Mouse (Mus musculus): Measurements from ENCODE around the gene 9930022D16Rik.

Gene 9930022D16Rik

DNA sequence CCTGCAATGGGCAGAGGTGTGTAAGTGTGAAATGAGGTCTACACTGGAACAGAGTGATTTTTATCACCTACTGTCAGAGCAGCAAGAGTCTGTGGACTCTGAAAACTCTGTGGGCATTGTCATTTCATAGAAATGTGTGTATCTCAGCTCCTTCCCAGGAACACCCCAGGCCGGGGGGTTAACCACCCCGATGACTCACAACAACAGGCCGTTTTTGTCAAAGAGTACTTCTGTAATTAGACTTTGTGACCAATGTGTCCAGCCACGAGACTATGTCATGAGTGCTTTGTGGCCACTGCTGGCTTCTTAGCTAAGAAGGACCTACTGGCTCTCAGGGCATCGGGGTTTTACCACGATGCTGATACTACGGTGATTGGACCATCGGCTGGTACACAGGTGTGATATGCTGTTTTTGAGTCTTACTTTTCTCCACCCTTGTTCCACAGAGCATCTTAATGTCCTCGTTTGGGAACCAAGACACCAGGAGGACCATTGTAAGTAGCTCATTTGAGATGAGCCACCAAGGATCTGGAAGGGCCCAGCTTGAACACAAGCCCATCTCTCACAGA, 3.8 kb downstream of the 9930022D16Rik start:
- no peak for DNase-seq

- no peak for DNase-seq
Measured at GRCm38 (mm10) chr11:109419461-109419860, 5.7 kb downstream of the 9930022D16Rik start.

DNA sequence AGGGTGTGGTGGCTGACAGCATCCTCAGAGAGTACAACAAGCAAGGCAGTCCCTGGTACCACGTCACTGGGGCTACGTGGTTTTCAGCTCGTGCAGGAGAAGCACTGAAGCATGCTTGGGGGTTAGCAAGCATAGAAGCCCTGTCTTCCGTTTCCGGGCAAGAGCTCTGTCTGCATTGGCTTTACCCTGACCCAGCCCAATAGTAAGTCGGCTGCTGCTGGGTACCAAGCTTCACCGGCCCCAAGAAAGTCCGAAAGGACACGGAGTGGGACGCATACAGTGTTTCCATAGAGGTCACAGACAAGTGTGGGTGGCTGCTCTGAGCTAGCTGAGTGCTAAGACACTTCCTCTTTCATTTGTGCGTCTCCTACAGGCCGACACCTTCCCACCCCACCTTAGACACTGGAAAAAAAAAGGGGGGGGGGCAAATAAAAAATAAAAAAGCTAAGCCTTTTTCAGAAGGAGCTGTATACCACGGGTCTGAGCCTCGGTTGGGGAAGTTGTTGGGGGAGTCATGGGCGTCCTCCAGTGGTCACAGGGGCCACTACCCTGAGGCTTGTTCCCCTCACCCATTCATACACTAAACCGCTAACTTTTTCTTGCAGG, 6.3 kb downstream of the 9930022D16Rik start:
- DNase-seq = no peak

- no peak for DNase-seq
Measured at GRCm38 (mm10) chr11:109420567-109420962, 6.8 kb downstream of the 9930022D16Rik start.

DNA sequence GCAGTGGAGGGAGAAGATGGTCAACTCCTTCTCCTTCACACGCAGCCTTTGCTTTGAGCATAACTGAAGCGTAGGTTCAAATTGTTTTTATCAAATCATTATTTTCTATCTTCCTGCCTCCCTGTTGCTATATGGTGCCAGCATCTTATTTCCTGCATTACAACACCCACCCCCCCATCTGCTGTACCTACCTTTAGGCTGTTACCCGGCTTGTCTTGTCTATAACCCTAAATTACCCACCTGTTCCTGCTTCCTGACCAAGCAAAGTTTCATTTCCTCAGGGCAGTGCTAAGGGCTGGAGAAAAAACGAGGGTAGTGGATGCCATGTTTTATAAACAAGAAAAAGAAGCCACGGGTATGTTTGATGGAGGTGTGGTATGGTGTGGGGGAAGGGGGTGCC, 7.5 kb downstream of the 9930022D16Rik start:
- DNase-seq = no peak

DNA sequence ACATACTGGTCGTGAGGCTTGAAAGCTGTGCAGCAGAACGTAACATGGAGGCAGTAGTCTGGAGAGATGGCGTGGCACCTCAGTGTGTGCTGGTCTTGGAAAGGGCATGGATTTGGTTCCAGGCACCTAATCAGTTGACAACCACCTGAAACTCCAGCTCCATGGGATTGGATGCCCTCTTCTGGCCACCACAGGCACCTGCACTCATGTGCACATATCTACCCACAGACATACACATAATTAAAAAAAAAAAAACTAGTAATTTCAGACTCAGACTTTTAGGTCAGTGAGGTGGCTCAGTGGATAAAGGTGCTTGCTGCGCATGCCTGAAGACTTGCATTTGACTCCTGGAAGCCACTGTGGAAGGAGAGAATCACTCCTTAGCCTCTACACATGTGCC, 8.5 kb downstream of the 9930022D16Rik start:
- no peak for DNase-seq

DNA sequence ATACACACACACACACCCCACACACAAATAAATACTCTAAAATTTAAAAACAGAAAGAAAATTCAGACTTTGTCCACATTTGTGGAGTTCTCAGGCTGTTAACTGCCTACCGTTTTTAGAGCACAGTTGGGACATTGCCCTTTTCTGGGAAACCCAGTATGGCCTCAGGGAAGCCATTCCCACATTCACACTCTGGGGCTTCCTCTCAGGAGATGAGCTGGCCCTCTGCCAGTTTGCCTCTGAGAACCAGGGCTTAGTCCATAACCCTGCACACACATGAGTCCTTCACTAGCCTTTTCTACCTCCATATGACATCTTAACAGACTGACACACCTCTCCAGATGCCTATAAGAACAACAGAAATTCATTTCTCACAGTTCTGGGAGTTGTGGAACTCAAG, 9.6 kb downstream of the 9930022D16Rik start:
- DNase-seq = no peak

GRCm38 (mm10) chr11:109425392-109426271, 11.9 kb downstream of the 9930022D16Rik start, which contains the start of gene Amz2:
Gene Amz2 (plus strand): TSS chr11:109425946.
- peak; percentile 100 for DNase-seq

GRCm38 (mm10) chr11:109426272-109426586, 12.5 kb downstream of the 9930022D16Rik start:
- no peak for DNase-seq

DNA sequence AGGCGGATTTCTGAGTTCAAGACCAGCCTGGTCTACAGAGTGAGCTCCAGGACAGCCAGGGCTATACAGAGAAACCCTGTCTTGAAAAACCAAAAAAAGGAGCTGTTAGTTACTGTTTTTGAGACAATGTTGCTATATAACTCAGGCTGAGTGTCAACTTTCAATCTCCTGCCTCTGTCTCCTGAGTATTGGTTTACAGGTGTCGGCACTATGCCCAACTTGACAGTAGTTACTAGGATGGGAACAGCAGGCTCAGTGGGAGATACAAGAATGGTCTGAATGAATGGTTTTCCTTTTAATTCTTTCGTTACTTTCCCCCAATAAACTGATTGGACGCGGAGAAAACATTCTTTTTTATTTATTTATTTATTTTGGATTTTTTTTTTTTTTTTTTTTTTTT, 13.6 kb downstream of the 9930022D16Rik start:
- no peak for DNase-seq

DNA sequence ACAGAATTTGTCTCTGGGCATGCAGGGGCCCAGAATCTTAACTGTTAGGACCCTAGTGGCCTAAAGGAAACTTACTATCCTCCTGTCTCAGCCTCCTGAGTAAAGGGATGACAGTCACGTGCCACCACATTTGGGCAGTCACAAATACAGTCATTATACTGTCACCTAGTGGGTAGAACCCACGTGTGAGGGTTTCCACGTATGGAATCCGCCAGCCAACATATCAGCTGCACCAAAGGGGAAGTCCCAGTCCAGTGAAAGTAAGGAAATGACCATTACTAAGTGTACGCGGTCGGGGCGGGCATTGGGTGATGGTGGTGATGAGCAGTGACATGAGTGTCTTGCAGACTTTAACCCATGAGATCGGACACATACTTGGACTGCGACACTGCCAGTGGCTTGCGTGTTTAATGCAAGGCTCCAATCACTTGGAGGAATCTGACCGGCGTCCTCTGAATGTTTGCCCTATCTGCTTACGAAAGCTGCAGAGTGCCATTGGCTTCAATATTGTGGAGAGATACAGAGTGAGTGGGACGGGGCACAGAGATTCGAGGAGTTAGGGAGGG, 20.6 kb downstream of the 9930022D16Rik start:
- no peak for DNase-seq

DNA sequence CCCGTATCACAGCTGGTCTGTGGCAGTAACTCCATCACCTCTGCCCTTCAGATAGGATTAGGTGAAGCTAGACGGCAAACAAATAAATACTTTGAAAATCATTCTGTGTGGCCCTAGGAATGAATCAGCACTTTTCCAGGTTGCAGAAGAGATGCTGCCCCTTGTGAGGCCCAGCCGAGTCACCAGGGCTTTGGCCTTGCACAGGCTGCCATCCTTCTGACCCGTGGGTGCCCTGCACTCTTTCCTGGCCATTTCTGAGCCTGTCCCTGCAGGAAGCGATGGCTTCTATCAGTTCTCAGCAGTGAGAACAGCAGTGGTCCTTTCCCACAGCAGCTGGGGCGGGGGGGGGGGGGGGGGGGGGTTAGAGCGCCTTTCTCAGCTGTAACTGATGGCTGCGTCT, 23.2 kb downstream of the 9930022D16Rik start:
- DNase-seq = no peak

DNA sequence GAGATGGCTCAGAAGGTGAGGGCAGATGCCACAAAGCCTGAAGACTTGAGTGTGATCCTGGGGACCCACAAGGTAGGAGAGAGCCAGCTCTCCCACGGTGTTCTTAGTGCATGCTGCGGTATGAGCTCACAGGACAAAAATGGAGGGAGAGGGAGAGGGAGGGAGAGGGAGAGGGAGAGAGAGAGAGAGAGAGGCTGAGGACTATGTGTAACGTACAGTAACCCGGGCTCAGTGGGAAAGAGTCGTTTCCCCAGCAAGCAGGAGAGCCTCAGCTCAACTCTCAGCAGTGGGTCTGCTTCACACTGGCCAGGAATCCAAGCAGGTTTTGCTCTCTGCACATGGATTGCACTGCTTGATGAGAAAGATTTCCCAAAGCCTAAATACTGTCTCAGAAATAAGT, 25.5 kb downstream of the 9930022D16Rik start:
- DNase-seq = no peak

GRCm38 (mm10) chr11:109439829-109440340, 26.2 kb downstream of the 9930022D16Rik start:
- peak; percentile 65 for DNase-seq

DNA sequence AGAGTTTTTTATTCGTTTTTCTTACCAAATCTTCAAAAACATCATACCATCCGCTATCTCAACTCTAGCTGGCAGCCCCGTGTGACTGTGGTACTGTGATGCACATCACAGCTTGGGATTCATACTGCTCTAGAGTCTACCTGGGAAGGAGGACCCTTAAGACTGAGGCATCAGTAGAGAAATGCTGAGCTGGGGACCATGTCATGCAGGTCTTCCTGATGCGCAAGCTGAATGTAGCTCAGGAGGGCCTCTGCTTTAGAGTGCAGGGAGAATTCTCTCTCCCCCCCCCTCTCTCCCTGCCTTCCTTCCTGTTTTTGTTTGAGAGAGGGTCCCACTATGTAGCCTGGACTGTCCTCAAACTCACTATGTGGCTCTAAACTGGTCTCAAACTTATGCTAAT, 26.9 kb downstream of the 9930022D16Rik start:
- no peak for DNase-seq

- no peak for DNase-seq
Measured at GRCm38 (mm10) chr11:109441119-109441518, 27.4 kb downstream of the 9930022D16Rik start.

DNA sequence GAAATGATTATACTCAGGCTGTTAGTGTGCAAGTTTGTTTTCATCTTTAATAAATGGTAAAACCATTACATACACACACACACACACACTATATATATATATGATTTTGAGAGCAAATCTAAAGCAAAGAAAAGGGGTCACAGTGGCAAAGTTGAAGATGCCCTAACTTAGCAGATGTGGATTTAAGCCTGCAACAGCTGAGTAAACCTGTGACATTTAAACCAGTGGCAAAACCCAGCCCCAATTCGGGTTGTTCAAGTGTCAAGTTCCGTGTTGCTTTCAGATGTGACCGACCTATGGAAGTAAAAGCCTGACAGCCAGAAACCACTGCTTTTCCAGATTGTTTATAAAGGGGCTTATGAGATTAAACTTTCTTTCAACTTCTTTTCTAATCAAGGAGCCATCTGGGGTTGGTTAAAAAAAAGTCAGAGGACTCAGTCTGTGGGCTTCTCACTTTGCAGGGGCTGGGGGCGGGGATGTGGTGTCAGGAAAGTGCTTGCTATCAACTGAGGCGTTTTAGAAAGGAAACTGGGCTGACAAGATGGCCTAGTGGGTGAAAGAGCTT, 28.5 kb downstream of the 9930022D16Rik start:
- DNase-seq = no peak

DNA sequence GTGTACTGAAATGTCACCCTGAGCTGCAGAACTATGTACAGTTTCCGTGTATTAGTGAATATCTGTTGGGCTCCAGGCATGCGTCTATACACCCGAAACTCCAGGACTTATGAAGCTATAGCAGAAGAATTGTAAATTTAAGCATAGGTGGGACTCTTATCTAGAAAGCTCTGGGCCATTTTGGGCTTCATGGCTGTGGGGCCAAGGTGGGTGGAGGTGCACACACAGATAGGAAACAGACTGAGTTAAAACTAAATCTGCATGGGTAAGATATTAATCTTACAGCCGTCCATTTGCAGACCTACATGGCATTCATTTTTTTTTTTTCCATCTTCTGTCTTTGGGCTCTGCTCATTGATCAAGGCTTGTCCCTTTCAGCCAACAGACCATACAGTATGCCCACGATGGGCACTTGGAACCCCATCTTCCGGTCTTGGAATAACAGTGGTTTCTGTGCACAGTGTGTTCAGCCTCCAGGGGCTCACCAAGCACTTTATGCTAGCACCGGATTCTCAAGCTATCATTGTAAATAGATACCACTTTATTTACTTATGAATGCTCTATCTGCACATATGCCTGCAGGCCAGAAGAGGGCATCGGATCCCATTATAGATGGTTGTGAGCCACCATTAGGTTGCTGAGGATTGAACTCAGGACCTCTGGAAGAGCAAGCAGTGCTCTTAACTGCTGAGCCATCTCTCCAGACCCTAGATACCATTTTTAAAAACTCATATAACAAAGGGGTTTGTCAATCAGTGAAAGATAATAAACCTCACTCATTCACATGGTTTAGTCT, 29.9 kb downstream of the 9930022D16Rik start:
- DNase-seq = no peak

DNA sequence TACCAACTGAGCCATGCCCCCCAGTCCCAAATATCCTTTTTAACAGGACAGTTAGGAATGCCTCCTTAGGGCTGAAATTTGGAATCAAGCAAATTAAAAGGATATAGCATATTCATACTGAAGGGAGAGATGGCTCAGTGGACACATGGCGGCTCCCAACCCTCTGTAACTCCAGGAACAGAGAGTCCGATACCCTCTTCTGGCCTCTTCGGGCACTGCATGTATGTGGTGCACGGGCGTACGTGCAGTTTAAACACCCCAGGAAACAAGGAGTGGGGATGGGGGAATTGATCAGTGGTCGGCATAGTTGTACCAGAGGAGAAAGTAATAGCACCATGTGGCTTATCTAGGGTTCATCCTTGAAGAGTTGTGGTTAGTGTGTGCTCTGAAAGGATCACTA, 30.9 kb downstream of the 9930022D16Rik start:
- no peak for DNase-seq

- no peak for DNase-seq
Measured at GRCm38 (mm10) chr11:109445438-109446035, 31.8 kb downstream of the 9930022D16Rik start.

DNA sequence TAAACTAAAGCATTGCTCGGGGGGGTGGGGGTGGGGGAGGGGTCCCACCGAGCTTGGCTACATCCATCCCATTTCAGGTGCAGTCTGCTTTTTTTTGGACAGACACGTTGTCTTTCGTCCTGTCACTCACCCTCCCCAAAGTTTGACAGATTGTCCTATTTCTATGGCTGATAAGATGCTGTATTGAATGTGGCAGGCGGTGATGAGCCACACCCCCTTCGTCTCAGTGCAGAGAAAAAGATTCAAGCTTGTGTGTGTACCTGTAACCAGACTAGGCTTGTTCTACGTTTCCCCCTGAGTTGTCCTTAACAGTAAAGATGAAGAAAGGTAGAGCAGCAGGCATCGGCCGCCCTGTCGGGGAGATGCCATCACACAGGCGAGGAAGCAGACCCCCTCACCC, 37.5 kb downstream of the 9930022D16Rik start:
- no peak for DNase-seq

DNA sequence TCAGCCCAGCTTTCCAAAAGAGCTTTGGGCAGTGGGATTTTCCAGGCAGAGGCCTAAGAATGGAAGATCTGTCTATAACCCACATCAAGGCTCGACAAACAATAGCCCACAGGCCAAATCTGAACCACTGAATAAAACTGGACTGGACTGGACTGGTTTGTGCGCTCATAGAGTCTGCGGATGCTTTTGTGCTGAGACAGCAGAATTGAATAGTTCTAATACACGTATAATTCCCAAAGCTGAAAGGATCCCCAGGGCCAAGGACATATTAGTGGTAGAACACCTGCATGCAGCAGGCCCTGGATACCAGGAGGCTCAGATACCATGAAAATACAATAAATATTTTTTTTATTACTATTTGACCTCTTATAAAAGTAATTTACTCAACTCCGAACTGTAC, 42.5 kb downstream of the 9930022D16Rik start:
- no peak for DNase-seq
